Mouse (Mus musculus) ovary, postnatal 10 days (tissue): ENCODE results near the gene RPS10-NUDT3.

Source experiments
- DNase-seq: peaks from one replicate; pipeline ENCODE4 v3.0.0; 2022; ENCODE audit warnings: low spot score

Gene RPS10-NUDT3

DNA sequence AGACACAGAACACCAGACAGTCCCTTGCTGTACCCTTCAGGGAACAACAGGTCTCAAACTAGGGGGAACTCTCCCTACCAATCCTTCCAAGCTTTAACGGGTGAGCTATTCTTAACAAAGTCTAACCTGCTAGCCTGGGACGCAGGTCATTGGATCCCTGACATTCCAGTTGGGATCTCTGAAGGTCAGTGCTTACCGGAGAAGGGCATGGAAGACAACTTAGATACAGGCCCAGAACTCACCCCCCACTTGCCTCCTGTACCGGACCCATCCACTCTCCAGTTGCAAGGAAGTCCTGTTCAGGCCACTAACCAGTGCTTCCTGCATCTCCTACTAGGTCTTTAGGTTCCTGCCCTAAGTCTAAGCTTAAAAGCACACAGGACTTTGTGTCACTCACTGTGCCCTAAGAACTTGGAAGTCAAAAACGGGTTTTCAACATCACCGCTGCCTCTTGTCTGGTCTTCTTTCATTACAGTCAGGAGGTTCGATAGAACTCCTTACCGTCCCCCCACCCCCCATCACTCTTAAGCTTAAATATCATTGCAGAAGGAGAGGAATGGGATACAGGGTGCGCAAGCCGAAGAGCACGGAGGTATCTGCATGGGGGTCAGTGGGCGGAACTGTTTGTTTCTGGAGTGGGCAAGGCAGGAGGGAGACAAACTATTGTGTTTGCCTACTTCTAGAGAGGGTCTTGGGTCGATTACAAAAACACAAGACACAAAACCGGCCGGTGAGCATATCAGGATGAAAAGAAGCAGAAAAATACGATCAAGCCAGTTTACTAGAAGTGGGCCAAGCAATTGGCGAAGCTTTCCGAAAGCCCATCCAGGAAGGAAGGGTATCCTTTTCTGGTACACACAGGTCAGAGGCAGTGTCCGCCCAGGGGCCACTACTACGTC is 80.7 kb downstream of the RPS10-NUDT3 start:
- DNase-seq = no peak

- no peak for DNase-seq
Measured at GRCm38 (mm10) chr17:27552215-27553201, 82.5 kb downstream of the RPS10-NUDT3 start.

- DNase-seq = no peak
Measured at GRCm38 (mm10) chr17:27551393-27551940, 83.6 kb downstream of the RPS10-NUDT3 start.

DNA sequence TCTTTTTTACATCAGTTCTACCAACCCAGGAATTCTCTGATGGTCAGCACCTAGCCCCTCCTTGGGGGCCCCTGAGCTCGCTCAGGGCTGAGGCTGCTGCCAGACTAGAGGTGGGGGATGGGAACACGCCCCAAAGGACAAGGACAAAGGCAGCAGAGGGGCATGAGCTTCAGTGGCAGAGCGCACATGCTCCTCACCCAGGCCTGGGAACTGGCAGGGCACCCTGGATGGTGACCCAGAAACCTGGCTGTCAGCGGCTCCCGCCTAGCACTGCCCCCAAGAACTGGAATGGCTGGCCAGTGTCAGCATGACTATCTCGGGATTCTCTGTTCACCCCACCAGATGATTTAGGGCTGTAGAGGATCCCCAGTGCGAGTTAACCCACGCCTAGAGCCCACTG is 85.8 kb downstream of the RPS10-NUDT3 start:
- no peak for DNase-seq

DNA sequence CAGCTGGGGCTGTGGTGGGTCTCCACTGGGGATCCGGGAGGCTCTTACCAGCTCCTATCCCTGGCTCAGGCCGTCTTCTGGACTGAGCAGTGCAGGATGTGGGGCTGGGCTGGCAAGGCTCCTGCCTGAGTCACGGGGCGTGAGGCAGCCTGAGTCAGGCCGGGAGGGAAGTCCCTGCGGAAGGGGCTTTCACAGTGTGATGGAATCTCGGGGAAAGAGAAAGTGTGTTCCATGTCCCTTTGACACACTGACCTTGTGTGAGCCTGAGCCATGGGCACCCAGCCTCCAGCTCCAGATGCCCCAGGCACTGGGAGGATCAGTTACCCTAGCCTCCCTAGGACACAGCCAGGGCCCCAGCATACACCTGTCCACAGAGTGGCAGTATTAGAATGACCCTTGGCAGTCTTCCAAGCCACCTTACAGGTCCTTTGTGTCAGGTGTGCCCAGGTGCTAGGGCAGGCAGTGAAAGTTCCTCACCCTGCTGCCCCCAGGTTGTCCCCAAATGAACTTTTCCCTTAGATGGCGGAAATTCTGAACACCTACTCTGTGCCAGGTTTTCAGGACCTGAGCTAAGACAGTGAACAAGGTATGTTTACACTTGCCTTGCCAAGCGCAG is 87.7 kb downstream of the RPS10-NUDT3 start:
- no peak for DNase-seq

- no peak for DNase-seq
Measured at GRCm38 (mm10) chr17:27546574-27547085, 88.4 kb downstream of the RPS10-NUDT3 start.

DNA sequence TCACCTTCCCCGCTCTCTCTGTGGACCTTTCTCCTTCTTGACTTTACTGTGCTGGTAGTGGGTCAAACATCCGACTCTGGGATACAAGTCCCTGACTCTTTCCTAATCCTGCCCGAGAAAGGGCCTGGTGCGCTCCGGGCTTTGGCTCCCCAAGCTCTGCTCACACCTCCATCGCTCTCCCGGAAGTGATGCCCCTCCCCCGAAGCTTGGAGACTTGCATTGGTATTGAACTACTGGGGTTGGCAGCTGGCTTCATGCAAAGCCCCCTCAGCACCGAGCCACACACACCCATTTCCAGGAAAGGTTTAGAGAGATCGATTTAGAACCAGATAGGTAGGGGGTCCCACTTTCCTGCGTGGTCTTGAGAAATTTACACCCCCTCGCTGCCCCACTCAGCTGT is 89.0 kb downstream of the RPS10-NUDT3 start:
- no peak for DNase-seq

DNA sequence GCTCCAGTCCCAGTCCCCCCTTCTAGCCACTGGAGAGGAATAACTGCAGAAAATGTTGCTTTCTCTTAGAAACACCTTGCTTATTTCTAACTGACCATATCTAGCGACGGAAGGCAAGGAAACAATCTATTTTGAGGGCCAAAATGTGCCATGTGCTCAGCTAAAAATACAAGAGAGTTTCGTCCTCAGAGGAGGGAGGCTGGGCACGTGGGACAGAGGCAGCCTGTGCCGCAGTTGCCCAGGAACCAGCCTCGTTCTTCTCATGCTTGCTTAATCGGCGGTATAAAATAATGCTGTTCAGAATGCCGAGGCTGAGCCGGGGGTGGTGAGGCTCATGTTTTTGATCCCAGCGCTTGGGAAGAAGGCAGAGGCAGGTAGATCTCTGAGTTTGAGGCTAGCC is 90.5 kb downstream of the RPS10-NUDT3 start:
- no peak for DNase-seq

DNA sequence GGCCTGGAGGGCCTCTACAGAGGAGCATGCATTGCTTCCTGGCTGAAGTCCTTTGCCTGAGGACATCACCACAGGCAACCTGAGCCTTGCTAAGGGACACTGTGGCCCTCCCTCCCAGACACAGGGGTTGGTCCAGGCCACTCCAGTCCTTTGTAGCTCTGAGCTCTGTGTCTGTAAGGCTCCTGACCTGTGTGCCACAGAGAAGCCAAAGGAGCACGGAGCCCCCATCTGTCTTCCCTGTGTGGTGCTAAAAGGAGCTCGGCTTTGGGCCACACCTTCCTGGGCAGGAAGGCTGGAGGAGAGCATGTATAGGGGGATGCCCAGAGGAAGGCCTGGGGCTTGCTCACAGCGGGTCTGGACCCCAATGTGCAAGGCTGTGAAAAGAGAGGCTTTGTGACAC is 93.0 kb downstream of the RPS10-NUDT3 start:
- DNase-seq = no peak

DNA sequence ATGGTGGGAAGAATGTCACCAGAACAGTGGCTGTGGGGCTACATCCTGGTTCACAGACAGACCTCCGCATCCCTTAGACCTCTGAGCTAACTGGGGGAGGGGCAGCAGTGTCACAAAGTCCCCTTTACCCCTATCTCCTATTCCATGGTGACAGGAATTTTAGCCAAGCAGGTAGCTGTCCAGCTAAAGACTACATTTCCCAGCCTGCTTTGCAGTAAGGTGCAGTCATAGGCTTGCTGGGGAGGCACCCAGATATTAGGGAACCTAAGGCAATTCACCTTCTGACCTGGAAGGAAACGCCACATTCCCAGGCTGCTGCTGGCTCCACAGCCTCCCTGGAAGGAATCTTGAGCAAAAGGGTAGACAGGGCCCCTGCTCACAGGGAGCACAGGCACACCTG is 93.8 kb downstream of the RPS10-NUDT3 start:
- no peak for DNase-seq

DNA sequence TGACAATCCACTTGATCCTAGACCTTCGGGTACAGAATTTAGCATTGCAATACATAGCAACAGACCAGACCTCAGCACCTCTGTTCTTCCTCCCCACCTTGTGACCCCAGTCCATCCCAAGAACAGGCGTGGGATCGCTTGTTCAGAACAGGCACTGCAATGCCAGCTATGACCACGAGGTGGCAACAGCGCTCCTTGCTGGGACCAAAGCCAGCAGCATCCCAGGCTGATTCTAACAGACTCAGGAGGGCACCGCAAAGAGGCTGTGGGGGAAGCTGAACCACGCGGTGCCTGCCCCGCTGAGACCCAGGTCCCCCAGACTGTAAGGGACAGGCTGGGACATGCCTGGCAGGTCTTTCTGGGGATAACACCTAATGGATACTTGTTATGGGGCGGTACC is 100.3 kb downstream of the RPS10-NUDT3 start:
- DNase-seq = peak; percentile 86

GRCm38 (mm10) chr17:27533354-27533753 is 101.7 kb downstream of the RPS10-NUDT3 start:
- no peak for DNase-seq

DNA sequence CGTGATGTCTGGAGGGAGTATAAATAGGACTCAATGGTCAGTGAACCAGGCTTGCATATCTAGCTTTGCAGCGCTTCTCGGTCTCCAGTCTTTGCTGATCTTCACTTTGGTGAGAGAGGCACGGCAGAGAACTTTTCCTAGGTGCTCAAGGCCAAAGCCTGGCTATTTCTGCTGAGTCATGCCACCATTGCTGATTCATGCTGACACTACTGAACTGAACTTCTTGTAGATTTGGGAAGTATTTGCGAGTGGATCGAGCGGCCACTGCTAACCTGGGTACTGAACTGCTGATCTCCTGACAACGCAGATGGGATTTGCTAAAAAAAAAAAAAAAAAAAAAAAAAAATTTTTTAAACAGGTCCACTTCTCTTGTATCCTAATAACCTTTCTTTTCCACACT is 102.9 kb downstream of the RPS10-NUDT3 start:
- DNase-seq = no peak
